Mouse (Mus musculus) liver, embryonic 16.5 days (tissue): ENCODE measurements around the gene Farp2. TPM values are rescaled to one million over a fixed set of nuclear protein-coding genes. Genes with fewer than 3 reads are reported as not detected.
A peak's percentile ranks its signal among the peaks of the same experiment; 100 is the strongest.

Source experiments
- ATAC-seq: fragments of 200-750 bp; cut with Nextera tagmentation; 2 replicates; pipeline ENCODE4 v1.8.0; 2017; ENCODE audit warnings: low read depth, mild to moderate bottlenecking, moderate number of reproducible peaks, moderate library complexity
- H3K27ac ChIP-seq: fragments of 300-500 bp; sonication (generic); 2 replicates; pipeline ENCODE4 v1.5.1; 2014; ENCODE audit warnings: mild to moderate bottlenecking, low read length
- H3K27me3 ChIP-seq: fragments of 300-500 bp; sonication (generic); 2 replicates; pipeline ENCODE4 v1.6.1; 2014; ENCODE audit warnings: low read depth, low read length, mixed read lengths; ENCODE audit not compliant: control insufficient read depth, insufficient read depth
- H3K36me3 ChIP-seq: fragments of 300-500 bp; sonication (generic); 2 replicates; pipeline ENCODE4 v1.6.1; 2014; ENCODE audit warnings: mild to moderate bottlenecking; ENCODE audit not compliant: control insufficient read depth, insufficient read depth
- H3K4me1 ChIP-seq: fragments of 300-500 bp; sonication (generic); 2 replicates; pipeline ENCODE4 v1.6.1; 2014; ENCODE audit warnings: low read depth, low read length, mixed read lengths; ENCODE audit not compliant: control insufficient read depth
- H3K4me2 ChIP-seq: fragments of 300-500 bp; sonication (generic); 2 replicates; pipeline ENCODE4 v1.6.1; 2014; ENCODE audit warnings: low read depth, low read length, mixed read lengths
- H3K4me3 ChIP-seq: fragments of 300-500 bp; sonication (generic); 2 replicates; pipeline ENCODE4 v1.5.1; 2014; ENCODE audit warnings: low read depth, mild to moderate bottlenecking, low read length
- H3K9ac ChIP-seq: fragments of 300-500 bp; sonication (generic); 2 replicates; pipeline ENCODE4 v1.6.1; 2014; ENCODE audit warnings: low read depth, low read length
- H3K9me3 ChIP-seq: fragments of 300-500 bp; sonication (generic); replicated peaks from 2 replicates; pipeline ENCODE4 v1.6.1; 2016; ENCODE audit warnings: low read length; ENCODE audit not compliant: control insufficient read depth
- WGBS: fragments of 180-500 bp; shearing (Covaris S2); extraction: QIAGEN DNeasy Blood & Tissue Kit; methylation state at CpG from one replicate; pipeline ENCODE4 v1.1.7; 2014; ENCODE audit not compliant: insufficient replicate concordance; 5-methylcytosine and 5-hydroxymethylcytosine counted together
- polyA plus RNA-seq: library from polyadenylated mRNA; unstranded; fragments of >200 nt; fragmentation: Nextera tagmentation; extraction: Ambion mirVana; gene quantifications from 2 replicates; pipeline ENCODE4 v1.2.1, GENCODE M21; 2015

Farp2 gene
- polyA plus RNA-seq, 1 experiment from 2014 or later = 2.3 TPM

- Histone ChIP-seq H3K4me3 (no peak overlapping the region), H3K36me3 (no peaks in the 10 kb centered on the region), H3K27me3 (no peaks in the 10 kb centered on the region), H3K9me3 (no peaks in the 10 kb centered on the region), H3K4me2 (no peak overlapping the region), H3K9ac (no peak overlapping the region), H3K27ac (no peak overlapping the region), H3K4me1 (no peaks in the 10 kb centered on the region)
- WGBS = 61% methylated on average over 4 of the region's 4 CpGs
- ATAC-seq = no peak
These were observed 96.9 kb downstream of the Farp2 start for GRCm38 (mm10) chr1:93608696-93609245.

GRCm38 (mm10) chr1:93609762-93610161 lies 97.9 kb downstream of the Farp2 start:
- Histone ChIP-seq H3K9me3 (no peaks in the 10 kb centered on the region), H3K4me2 (no peak overlapping the region), H3K27me3 (no peaks in the 10 kb centered on the region), H3K9ac (no peak overlapping the region), H3K4me1 (no peaks in the 10 kb centered on the region), H3K36me3 (no peaks in the 10 kb centered on the region), H3K27ac (no peak overlapping the region), H3K4me3 (no peak overlapping the region)
- ATAC-seq = no peak
- 71% methylated on average over 8 of the region's 8 CpGs for WGBS

- Histone ChIP-seq H3K27ac (no peak overlapping the region), H3K4me2 (no peak overlapping the region), H3K9ac (no peak overlapping the region), H3K4me1 (peaks cover 7% of the 10 kb centered on the region; the same call in 1 of the 2 replicates), H3K4me3 (no peak overlapping the region), H3K27me3 (no peaks in the 10 kb centered on the region), H3K36me3 (peaks cover 7% of the 10 kb centered on the region), H3K9me3 (no peaks in the 10 kb centered on the region)
- WGBS = 73% methylated on average over 4 of the region's 4 CpGs
- ATAC-seq = no peak
These were observed 106.3 kb downstream of the Farp2 start for GRCm38 (mm10) chr1:93618059-93618748.

GRCm38 (mm10) chr1:93618948-93619347 lies 107.1 kb downstream of the Farp2 start:
- no peak overlapping the region for H3K4me2 ChIP-seq
- peak; percentile 68 for ATAC-seq
- H3K27me3 ChIP-seq = no peaks in the 10 kb centered on the region
- 33% methylated on average over 5 of the region's 5 CpGs for WGBS
- H3K9ac ChIP-seq = no peak overlapping the region
- H3K4me3 ChIP-seq = no peak overlapping the region
- peaks cover 11% of the 10 kb centered on the region for H3K36me3 ChIP-seq
- H3K27ac ChIP-seq = no peak overlapping the region
- no peaks in the 10 kb centered on the region for H3K9me3 ChIP-seq
- peaks cover 7% of the 10 kb centered on the region; the same call in 1 of the 2 replicates for H3K4me1 ChIP-seq

- Histone ChIP-seq H3K27ac (no peak overlapping the region), H3K4me2 (no peak overlapping the region), H3K4me1 (peaks cover 5% of the 10 kb centered on the region), H3K27me3 (no peaks in the 10 kb centered on the region), H3K36me3 (peaks cover 29% of the 10 kb centered on the region), H3K4me3 (no peak overlapping the region), H3K9me3 (no peaks in the 10 kb centered on the region), H3K9ac (no peak overlapping the region)
- 35% methylated on average over 1 of the region's 1 CpGs for WGBS
- ATAC-seq = peak; percentile 67
These were observed 112.6 kb downstream of the Farp2 start for GRCm38 (mm10) chr1:93624502-93624901.

GRCm38 (mm10) chr1:93630796-93631195 lies 118.9 kb downstream of the Farp2 start:
- 30% methylated on average over 3 of the region's 3 CpGs for WGBS
- no peak overlapping the region for H3K4me3 ChIP-seq
- H3K4me2 ChIP-seq = no peak overlapping the region; the same call in 1 of the 2 replicates
- peaks cover 12% of the 10 kb centered on the region for H3K36me3 ChIP-seq
- no peaks in the 10 kb centered on the region for H3K27me3 ChIP-seq
- H3K4me1 ChIP-seq = peaks cover 23% of the 10 kb centered on the region
- H3K27ac ChIP-seq = peak overlapping the region; percentile 53
- ATAC-seq = no peak
- H3K9me3 ChIP-seq = no peaks in the 10 kb centered on the region
- no peak overlapping the region for H3K9ac ChIP-seq

- Histone ChIP-seq H3K36me3 (peaks cover 6% of the 10 kb centered on the region), H3K4me1 (peaks cover 29% of the 10 kb centered on the region), H3K4me2 (no peak overlapping the region), H3K27ac (no peak overlapping the region), H3K9ac (no peak overlapping the region), H3K4me3 (no peak overlapping the region), H3K9me3 (no peaks in the 10 kb centered on the region), H3K27me3 (no peaks in the 10 kb centered on the region)
- ATAC-seq = no peak
- 59% methylated on average over 3 of the region's 3 CpGs for WGBS
These were observed 120.8 kb downstream of the Farp2 start for GRCm38 (mm10) chr1:93632723-93633122.

- Histone ChIP-seq H3K4me3 (peak overlapping the region; percentile 98), H3K36me3 (no peaks in the 10 kb centered on the region), H3K4me1 (peaks cover 29% of the 10 kb centered on the region), H3K9ac (peak overlapping the region; percentile 96), H3K4me2 (peak overlapping the region; percentile 96), H3K27me3 (no peaks in the 10 kb centered on the region), H3K27ac (peak overlapping the region; percentile 89), H3K9me3 (no peaks in the 10 kb centered on the region)
- ATAC-seq = no peak
- 3% methylated on average over 6 of the region's 6 CpGs for WGBS
These were observed 122.6 kb downstream of the Farp2 start for GRCm38 (mm10) chr1:93634481-93634891.

- peak overlapping the region; percentile 96 for H3K4me2 ChIP-seq
- H3K4me1 ChIP-seq = peaks cover 29% of the 10 kb centered on the region
- no peaks in the 10 kb centered on the region for H3K27me3 ChIP-seq
- H3K9ac ChIP-seq = peak overlapping the region; percentile 96
- ATAC-seq = peak; percentile 35
- no peaks in the 10 kb centered on the region for H3K36me3 ChIP-seq
- 0% methylated on average over 58 of the region's 58 CpGs for WGBS
- H3K9me3 ChIP-seq = no peaks in the 10 kb centered on the region
- H3K27ac ChIP-seq = peak overlapping the region; percentile 89
- peak overlapping the region; percentile 98 for H3K4me3 ChIP-seq
These were observed 123.3 kb downstream of the Farp2 start for GRCm38 (mm10) chr1:93635091-93635579.
